Mouse (Mus musculus) Patski (cell line): ENCODE results near the gene Stx5a. TPM values are rescaled to one million over a fixed set of nuclear protein-coding genes. Genes with fewer than 3 reads are reported as not detected.
"Not testable (repeated sequence)": the region's sequence is repeated elsewhere in the genome, so short reads cannot be mapped to it uniquely, and the experiment has no call there.

Experiments
- ATAC-seq: fragments of 100-300 bp; one replicate; pipeline ENCODE4 v1.8.0; 2021
- CTCF ChIA-PET: fragments of 350-600 bp; sonication (Branson Sonifier 250); formaldehyde crosslinking; loops from one replicate; lab custom pipeline; 2022; ENCODE audit warnings: inconsistent platforms; lab: Charles Lee
- POLR2A ChIA-PET: fragments of 350-600 bp; sonication (Branson Sonifier 250); formaldehyde crosslinking; loops from one replicate; lab custom pipeline; 2022; ENCODE audit warnings: antibody characterized with exemption, inconsistent platforms; lab: Charles Lee
- DNase-seq: peaks from one replicate; pipeline ENCODE4 v3.0.0-alpha.2; 2011; ENCODE audit warnings: low read depth, low spot score
- H3K27me3 ChIP-seq: fragments of 371-371 bp; one replicate; pipeline ENCODE4 v1.5.1; 2021
- CTCF ChIP-seq: fragments of 100-300 bp; IDR thresholded peaks from one replicate; pipeline ENCODE4 v1.5.1; 2021
- in situ Hi-C: fragments of 300-500 bp; cut with MboI; formaldehyde crosslinking; loops from 3 replicates; pipeline ENCODE4 v1.11.1; 2018; ENCODE audit warnings: low pct_unique_long_range_greater_than_20kb, mixed read lengths
- polyA plus RNA-seq: library from polyadenylated mRNA; unstranded; gene quantifications from one replicate; pipeline ENCODE4 v1.2.3, GENCODE M21; 2021

Gene Stx5a
- polyA plus RNA-seq, 1 experiment from 2014 or later, result 116 TPM

GRCm38 (mm10) chr19:8714653-8715481 is 26.3 kb upstream of the Stx5a start:
- ChIA-PET CTCF (interaction anchor here (1.3 to 2.8 kb wide), 5 partner anchors 9 to 101 kb away, joined by 3 to 23 read pairs (median 5); partner anchors contain the start of gene Slc3a2), POLR2A (interaction anchor here (1.7 to 3.2 kb wide), 4 partner anchors 8 to 26 kb away, joined by 7 to 32 read pairs (median 13); partner anchors contain the start of genes 1700092M07Rik, Slc3a2 and Stx5a)
- peak; percentile 63 for TF ChIP-seq CTCF
- H3K27me3 ChIP-seq, result no peaks in the 10 kb centered on the region
- no peak for DNase-seq
- in situ Hi-C loops, result loop anchor here (25.0 kb wide), 1 partner anchor 1172 kb away; the partner anchor contains the start of gene Incenp
- no peak for ATAC-seq

DNA sequence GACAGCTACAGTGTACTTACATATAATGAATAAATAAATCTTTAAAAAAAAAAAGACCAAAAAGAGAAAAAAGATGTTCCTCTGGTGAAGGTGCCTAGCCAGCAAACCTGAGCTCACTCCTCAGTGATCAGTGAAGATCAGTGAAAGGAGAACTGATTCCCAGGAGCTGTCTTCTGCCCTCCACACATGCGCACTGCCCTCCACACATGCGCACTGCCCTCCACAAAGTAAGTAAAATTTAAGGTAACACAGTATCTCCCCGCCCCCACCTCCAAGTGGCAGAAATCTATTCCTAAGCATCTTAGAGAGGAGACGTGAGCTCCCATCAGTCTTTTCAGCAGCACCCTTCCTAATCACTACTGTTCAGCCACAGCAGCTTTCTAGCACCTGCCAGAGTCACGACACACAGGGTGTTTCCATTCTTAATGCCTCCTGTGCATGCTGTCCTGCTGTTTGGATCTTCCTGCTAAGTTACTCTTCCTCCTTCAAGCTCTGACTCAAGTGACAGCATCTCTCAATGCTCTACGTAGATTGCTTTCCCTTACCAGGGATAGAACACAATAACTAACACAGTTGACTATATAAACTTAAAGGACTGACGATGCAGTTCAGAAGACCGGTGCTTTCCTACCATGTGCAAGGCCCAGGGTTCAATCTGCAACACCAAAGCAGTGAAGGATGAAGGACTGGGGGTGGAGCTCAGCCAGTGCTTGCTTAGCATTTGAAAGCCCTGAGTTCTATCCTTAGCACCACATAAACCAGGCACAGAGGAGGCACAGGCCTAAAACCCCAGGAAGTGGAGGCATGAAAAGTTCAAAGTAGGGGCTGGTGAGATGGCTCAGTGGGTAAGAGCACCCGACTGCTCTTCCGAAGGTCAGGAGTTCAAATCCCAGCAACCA is 25.1 kb upstream of the Stx5a start:
- ATAC-seq (no peak), DNase-seq (no peak)
- H3K27me3 ChIP-seq, result no peaks in the 10 kb centered on the region
- POLR2A ChIA-PET, result interaction anchor here (3.2 kb wide), 1 partner anchor 12 kb away, joined by 19 read pairs; no protein-coding TSS in a partner anchor
- in situ Hi-C loops, result loop anchor here (25.0 kb wide), 1 partner anchor 1171 kb away; the partner anchor contains the start of gene Incenp
- TF ChIP-seq CTCF, result no peak
- CTCF ChIA-PET, result interaction anchor here (3.1 kb wide), 1 partner anchor 10 kb away, joined by 12 read pairs; no protein-coding TSS in a partner anchor

DNA sequence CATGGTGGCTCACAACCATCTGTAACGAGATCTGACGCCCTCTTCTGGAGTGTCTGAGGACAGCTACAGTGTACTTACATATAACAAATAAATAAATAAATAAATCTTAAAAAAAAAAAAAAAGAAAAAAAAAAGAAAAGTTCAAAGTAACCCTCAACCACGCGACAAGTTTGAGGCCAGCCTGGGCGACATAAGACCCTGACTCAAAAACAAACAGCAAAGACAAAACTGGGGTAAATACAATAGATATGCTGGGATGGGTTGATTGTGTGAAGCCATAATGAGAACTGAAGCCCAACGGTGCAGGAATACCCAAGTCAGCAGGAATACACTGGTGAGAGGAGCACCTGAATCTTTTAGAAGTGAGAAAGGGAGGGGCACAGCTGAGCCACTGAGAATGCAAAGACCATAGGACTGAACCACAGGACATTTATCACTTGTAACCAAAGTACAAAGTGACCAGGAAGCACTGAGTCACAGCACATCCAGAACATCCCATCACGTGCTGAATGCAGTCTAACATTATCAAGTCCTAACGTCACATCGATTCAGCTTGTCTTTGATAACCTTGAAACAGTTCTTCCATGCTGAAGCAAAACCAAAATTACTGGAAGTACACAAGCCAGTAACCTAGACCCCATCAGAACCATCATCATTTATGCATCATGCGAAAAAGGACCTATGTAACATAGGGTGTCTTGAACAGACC is 24.3 kb upstream of the Stx5a start:
- H3K27me3 ChIP-seq, result no peaks in the 10 kb centered on the region
- ChIA-PET CTCF (interaction anchor here (1.3 to 3.1 kb wide), 2 partner anchors 10 to 81 kb away, joined by 3 to 12 read pairs; no protein-coding TSS in a partner anchor), POLR2A (interaction anchor here (1.0 kb wide), 1 partner anchor 9 kb away, joined by 4 read pairs; no protein-coding TSS in a partner anchor)
- in situ Hi-C loops, result loop anchor here (25.0 kb wide), 1 partner anchor 1170 kb away; the partner anchor contains the start of gene Incenp
- DNase-seq, result no peak
- no peak for ATAC-seq
- TF ChIP-seq CTCF, result peak; percentile 8

- H3K27me3 ChIP-seq, result no peaks in the 10 kb centered on the region
- ATAC-seq (no peak), DNase-seq (no peak)
- in situ Hi-C loops, result loop anchor here (25.0 kb wide), 1 partner anchor 1169 kb away; the partner anchor contains the start of gene Incenp
- POLR2A ChIA-PET, result interaction anchor here (0.7 kb wide), 1 partner anchor 27 kb away, joined by 6 read pairs; no protein-coding TSS in a partner anchor
- TF ChIP-seq CTCF, result peak; percentile 92
- CTCF ChIA-PET, result interaction anchor here (0.7 to 3.1 kb wide), 18 partner anchors 8 to 390 kb away, joined by 3 to 15 read pairs (median 4); partner anchors contain the start of genes 1700092M07Rik and Nxf1
These were observed 22.9 kb upstream of the Stx5a start for GRCm38 (mm10) chr19:8718357-8718756.

- not testable (repeated sequence) for ATAC-seq
- peak; percentile 57 for TF ChIP-seq CTCF
These were observed 22.2 kb upstream of the Stx5a start for GRCm38 (mm10) chr19:8719037-8719436.

GRCm38 (mm10) chr19:8721378-8721777 is 19.8 kb upstream of the Stx5a start:
- in situ Hi-C loops, result loop anchor here (25.0 kb wide), 1 partner anchor 1166 kb away; the partner anchor contains the start of gene Incenp
- no peak for ATAC-seq
- no peaks in the 10 kb centered on the region for H3K27me3 ChIP-seq
- CTCF ChIA-PET, result interaction anchor here (1.2 to 4.4 kb wide), 4 partner anchors 8 to 20 kb away, joined by 3 to 23 read pairs (median 4); no protein-coding TSS in a partner anchor
- POLR2A ChIA-PET, result interaction anchor here (0.6 to 3.6 kb wide), 3 partner anchors 8 to 387 kb away, joined by 3 to 32 read pairs (median 12); no protein-coding TSS in a partner anchor
- no peak for DNase-seq
- no peak for TF ChIP-seq CTCF

More at GRCm38 (mm10) chr19:8719037-8719436, 22.2 kb upstream of the Stx5a start:
- H3K27me3 ChIP-seq, POLR2A ChIA-PET, DNase-seq: not testable (repeated sequence)
- in situ Hi-C loops, result loop anchor here (25.0 kb wide), 1 partner anchor 1168 kb away; the partner anchor contains the start of gene Incenp
- CTCF ChIA-PET, result interaction anchor here (1.2 to 3.1 kb wide), 12 partner anchors 7 to 390 kb away, joined by 3 to 15 read pairs (median 6); partner anchors contain the start of gene 1700092M07Rik

- no peak for ATAC-seq
- no peak for TF ChIP-seq CTCF
- no peaks in the 10 kb centered on the region for H3K27me3 ChIP-seq
- DNase-seq, result no peak
- in situ Hi-C loops, result loop anchor here (25.0 kb wide), 1 partner anchor 1165 kb away; the partner anchor contains the start of gene Incenp
- CTCF ChIA-PET, result interaction anchor here (1.2 to 4.4 kb wide), 4 partner anchors 9 to 20 kb away, joined by 3 to 23 read pairs (median 4); no protein-coding TSS in a partner anchor
- POLR2A ChIA-PET, result interaction anchor here (0.6 to 3.6 kb wide), 4 partner anchors 9 to 387 kb away, joined by 3 to 32 read pairs (median 10); no protein-coding TSS in a partner anchor
These were observed 19.2 kb upstream of the Stx5a start for GRCm38 (mm10) chr19:8722021-8722420.

- no peaks in the 10 kb centered on the region for H3K27me3 ChIP-seq
- POLR2A ChIA-PET, result interaction anchor here (0.9 to 3.6 kb wide), 6 partner anchors 9 to 97 kb away, joined by 3 to 32 read pairs (median 6); partner anchors contain the start of genes Hnrnpul2 and Ttc9c
- ATAC-seq, result no peak
- CTCF ChIA-PET, result interaction anchor here (0.7 to 4.4 kb wide), 5 partner anchors 9 to 28 kb away, joined by 3 to 23 read pairs (median 3); no protein-coding TSS in a partner anchor
- in situ Hi-C loops, result loop anchor here (25.0 kb wide), 1 partner anchor 1165 kb away; the partner anchor contains the start of gene Incenp
- no peak for DNase-seq
- no peak for TF ChIP-seq CTCF
These were observed 18.7 kb upstream of the Stx5a start for GRCm38 (mm10) chr19:8722559-8722906.
